Mouse (Mus musculus): Measurements from ENCODE around the gene Tet1.

Gene Tet1

GRCm38 (mm10) chr10:62851578-62851977 is 57.2 kb downstream of the Tet1 start:
- in situ Hi-C loops (cut with MboI; ENCODE audit: unreplicated experiment in 2 of 2): no loop called here

- in situ Hi-C loops (cut with MboI; ENCODE audit: unreplicated experiment in 2 of 2): no loop called here
Measured at GRCm38 (mm10) chr10:62851025-62851424, 57.8 kb downstream of the Tet1 start.

- in situ Hi-C loops (cut with MboI; ENCODE audit: unreplicated experiment in 2 of 2): no loop called here
Measured at GRCm38 (mm10) chr10:62848783-62849182, 60.0 kb downstream of the Tet1 start.

- in situ Hi-C loops (cut with MboI; ENCODE audit: unreplicated experiment in 2 of 2): no loop called here
Measured at GRCm38 (mm10) chr10:62847069-62847626, 61.6 kb downstream of the Tet1 start.

GRCm38 (mm10) chr10:62843787-62844491 is 64.9 kb downstream of the Tet1 start:
- in situ Hi-C loops (cut with MboI; ENCODE audit: unreplicated experiment in 2 of 2): no loop called here

GRCm38 (mm10) chr10:62841901-62842447 is 66.8 kb downstream of the Tet1 start:
- in situ Hi-C loops (cut with MboI; ENCODE audit: unreplicated experiment in 2 of 2): no loop called here

- in situ Hi-C loops (cut with MboI; ENCODE audit: unreplicated experiment in 2 of 2): no loop called here
Measured at GRCm38 (mm10) chr10:62840687-62841086, 68.1 kb downstream of the Tet1 start.

GRCm38 (mm10) chr10:62837987-62838386 is 70.8 kb downstream of the Tet1 start:
- in situ Hi-C loops (cut with MboI; ENCODE audit: unreplicated experiment in 2 of 2): no loop called here

- in situ Hi-C loops (cut with MboI; ENCODE audit: unreplicated experiment in 2 of 2): no loop called here
Measured at GRCm38 (mm10) chr10:62832783-62833182, 76.0 kb downstream of the Tet1 start.

GRCm38 (mm10) chr10:62831546-62831945 is 77.2 kb downstream of the Tet1 start:
- in situ Hi-C loops (cut with MboI; ENCODE audit: unreplicated experiment in 2 of 2): no loop called here

- in situ Hi-C loops (cut with MboI; ENCODE audit: unreplicated experiment in 2 of 2): loop anchor here in 1 of 2 experiments (25.0 kb wide), 1 partner anchor 238 kb away; the partner anchor contains the start of gene Pbld1
Measured at GRCm38 (mm10) chr10:62824474-62824873, 84.3 kb downstream of the Tet1 start.

- in situ Hi-C loops (cut with MboI; ENCODE audit: unreplicated experiment in 2 of 2): loop anchor here in 1 of 2 experiments (25.0 kb wide), 1 partner anchor 239 kb away; the partner anchor contains the start of gene Pbld1
Measured at GRCm38 (mm10) chr10:62823431-62823830, 85.4 kb downstream of the Tet1 start.

- in situ Hi-C loops (cut with MboI; ENCODE audit: unreplicated experiment in 2 of 2): loop anchor here in 1 of 2 experiments (25.0 kb wide), 1 partner anchor 252 kb away; the partner anchor contains the start of gene Pbld1
Measured at GRCm38 (mm10) chr10:62810010-62810409, 98.8 kb downstream of the Tet1 start.

- in situ Hi-C loops (cut with MboI; ENCODE audit: unreplicated experiment in 2 of 2): loop anchor here (5.0 to 25.0 kb wide), 3 partner anchors 254 to 574 kb away; partner anchors contain the start of genes Pbld1 (in 2 of the 2), Dnajc12 (in 1 of the 2) and Sirt1 (in 1 of the 2)
Measured at GRCm38 (mm10) chr10:62808766-62809165, 100.0 kb downstream of the Tet1 start.

- in situ Hi-C loops (cut with MboI; ENCODE audit: unreplicated experiment in 2 of 2): loop anchor here (5.0 to 25.0 kb wide), 3 partner anchors 254 to 574 kb away; partner anchors contain the start of genes Pbld1 (in 2 of the 2), Dnajc12 (in 1 of the 2) and Sirt1 (in 1 of the 2)
Measured at GRCm38 (mm10) chr10:62808316-62808715, 100.5 kb downstream of the Tet1 start.

GRCm38 (mm10) chr10:62804106-62804505 is 104.7 kb downstream of the Tet1 start:
- in situ Hi-C loops (cut with MboI; ENCODE audit: unreplicated experiment in 2 of 2): loop anchor here (10.0 to 25.0 kb wide), 2 partner anchors 258 to 261 kb away; partner anchors contain the start of gene Pbld1 (in 2 of the 2)

- in situ Hi-C loops (cut with MboI; ENCODE audit: unreplicated experiment in 2 of 2): loop anchor here (10.0 to 25.0 kb wide), 2 partner anchors 259 to 262 kb away; partner anchors contain the start of gene Pbld1 (in 2 of the 2)
Measured at GRCm38 (mm10) chr10:62803296-62803695, 105.5 kb downstream of the Tet1 start.

- in situ Hi-C loops (cut with MboI; ENCODE audit: unreplicated experiment in 2 of 2): loop anchor here in 1 of 2 experiments (25.0 kb wide), 1 partner anchor 218 kb away; the partner anchor contains the start of genes Hnrnph3 and Pbld2
Measured at GRCm38 (mm10) chr10:62794221-62794620, 114.6 kb downstream of the Tet1 start.

GRCm38 (mm10) chr10:62793091-62793453 is 115.7 kb downstream of the Tet1 start:
- in situ Hi-C loops (cut with MboI; ENCODE audit: unreplicated experiment in 2 of 2): loop anchor here in 1 of 2 experiments (25.0 kb wide), 1 partner anchor 219 kb away; the partner anchor contains the start of genes Hnrnph3 and Pbld2

- in situ Hi-C loops (cut with MboI; ENCODE audit: unreplicated experiment in 2 of 2): loop anchor here in 1 of 2 experiments (25.0 kb wide), 1 partner anchor 220 kb away; the partner anchor contains the start of genes Hnrnph3 and Pbld2
Measured at GRCm38 (mm10) chr10:62792177-62793090, 116.4 kb downstream of the Tet1 start, which contains the start of gene Ccar1. Gene Ccar1 (minus strand): TSS chr10:62792286.
